Mouse (Mus musculus) lung, embryonic 16.5 days (tissue): ENCODE measurements around the gene Plpp2. TPM values are rescaled to one million over a fixed set of nuclear protein-coding genes. Genes with fewer than 3 reads are reported as not detected.

Source experiments
- ATAC-seq: fragments of 200-750 bp; cut with Nextera tagmentation; 2 replicates; pipeline ENCODE4 v1.8.0; 2017; ENCODE audit warnings: low read depth, mild to moderate bottlenecking, moderate library complexity
- H3K27ac ChIP-seq: fragments of 300-500 bp; sonication (generic); 2 replicates; pipeline ENCODE4 v1.5.1; 2014; ENCODE audit warnings: mild to moderate bottlenecking, control low read depth, low read length
- H3K27me3 ChIP-seq: fragments of 300-500 bp; sonication (generic); 2 replicates; pipeline ENCODE4 v1.6.1; 2014; ENCODE audit warnings: low read depth, low read length, mixed read lengths; ENCODE audit not compliant: control insufficient read depth, insufficient read depth
- H3K36me3 ChIP-seq: fragments of 300-500 bp; sonication (generic); 2 replicates; pipeline ENCODE4 v1.6.1; 2014; ENCODE audit warnings: low read length; ENCODE audit not compliant: control insufficient read depth, insufficient read depth
- H3K4me1 ChIP-seq: fragments of 300-500 bp; sonication (generic); replicated peaks from 2 replicates; pipeline ENCODE4 v1.6.1; 2014; ENCODE audit warnings: low read length, mixed read lengths; ENCODE audit not compliant: control insufficient read depth, insufficient read depth
- H3K4me2 ChIP-seq: fragments of 300-500 bp; sonication (generic); 2 replicates; pipeline ENCODE4 v1.6.1; 2014; ENCODE audit warnings: low read depth, low read length, control low read depth
- H3K4me3 ChIP-seq: fragments of 300-500 bp; sonication (generic); 2 replicates; pipeline ENCODE4 v1.5.1; 2014; ENCODE audit warnings: mild to moderate bottlenecking, low read length, control low read depth
- H3K9ac ChIP-seq: fragments of 300-500 bp; sonication (generic); 2 replicates; pipeline ENCODE4 v1.6.1; 2014; ENCODE audit warnings: low read length, control low read depth
- H3K9me3 ChIP-seq: fragments of 300-500 bp; sonication (generic); 2 replicates; pipeline ENCODE4 v1.6.1; 2016; ENCODE audit warnings: low read length; ENCODE audit not compliant: control insufficient read depth
- WGBS: fragments of 180-500 bp; shearing (Covaris S2); extraction: QIAGEN DNeasy Blood & Tissue Kit; methylation state at CpG from one replicate; pipeline ENCODE4 v1.1.7; 2014; 5-methylcytosine and 5-hydroxymethylcytosine counted together
- polyA plus RNA-seq: library from polyadenylated mRNA; unstranded; fragments of >200 nt; fragmentation: Nextera tagmentation; extraction: Ambion mirVana; gene quantifications from 2 replicates; pipeline ENCODE4 v1.2.1, GENCODE M21; 2015

Plpp2 gene
- polyA plus RNA-seq, 1 experiment from 2014 or later, result 34.4 TPM

GRCm38 (mm10) chr10:79554330-79555237, 21.0 kb upstream of the Plpp2 start, which contains the start of gene Mier2:
TSS of gene Mier2 (minus strand) at chr10:79555199.
- H3K9me3 ChIP-seq, result no peaks in the 10 kb centered on the region
- H3K9ac ChIP-seq, result peak within 1 kb of the TSS; percentile 94
- under 1% methylated on average over 77 of the region's 108 CpGs for WGBS
- H3K4me1 ChIP-seq, result peaks cover 11% of the 10 kb centered on the region
- ATAC-seq, result peak; percentile 88
- H3K27me3 ChIP-seq, result no peaks in the 10 kb centered on the region
- peak within 1 kb of the TSS; percentile 40; the same call in 1 of the 2 replicates for H3K27ac ChIP-seq
- H3K4me3 ChIP-seq, result peak within 1 kb of the TSS; percentile 87
- peak within 1 kb of the TSS; percentile 87 for H3K4me2 ChIP-seq
- H3K36me3 ChIP-seq, result 0 out of 2 replicates have a peak, but pooled peaks cover 3% of the 10 kb centered on the region

- no peak for ATAC-seq
- H3K36me3 ChIP-seq, result peaks cover 11% of the 10 kb centered on the region
- no peak overlapping the region for H3K27ac ChIP-seq
- H3K4me2 ChIP-seq, result peak overlapping the region; percentile 87
- WGBS, result 20% methylated on average over 10 of the region's 10 CpGs
- H3K9ac ChIP-seq, result peak overlapping the region; percentile 94
- no peaks in the 10 kb centered on the region for H3K27me3 ChIP-seq
- no peaks in the 10 kb centered on the region for H3K9me3 ChIP-seq
- H3K4me1 ChIP-seq, result peaks cover 11% of the 10 kb centered on the region
- peak overlapping the region; percentile 87 for H3K4me3 ChIP-seq
These were observed 20.1 kb upstream of the Plpp2 start for GRCm38 (mm10) chr10:79553691-79554090.

GRCm38 (mm10) chr10:79553176-79553575, 19.6 kb upstream of the Plpp2 start:
- Histone ChIP-seq H3K4me3 (peak overlapping the region; percentile 87; the same call in 1 of the 2 replicates), H3K27ac (no peak overlapping the region), H3K9me3 (no peaks in the 10 kb centered on the region), H3K27me3 (no peaks in the 10 kb centered on the region), H3K36me3 (peaks cover 16% of the 10 kb centered on the region), H3K9ac (peak overlapping the region; percentile 94), H3K4me2 (peak overlapping the region; percentile 87), H3K4me1 (peaks cover 11% of the 10 kb centered on the region)
- no peak for ATAC-seq
- 85% methylated on average over 6 of the region's 6 CpGs for WGBS

GRCm38 (mm10) chr10:79552531-79552930, 18.9 kb upstream of the Plpp2 start:
- no peak overlapping the region for H3K4me3 ChIP-seq

DNA sequence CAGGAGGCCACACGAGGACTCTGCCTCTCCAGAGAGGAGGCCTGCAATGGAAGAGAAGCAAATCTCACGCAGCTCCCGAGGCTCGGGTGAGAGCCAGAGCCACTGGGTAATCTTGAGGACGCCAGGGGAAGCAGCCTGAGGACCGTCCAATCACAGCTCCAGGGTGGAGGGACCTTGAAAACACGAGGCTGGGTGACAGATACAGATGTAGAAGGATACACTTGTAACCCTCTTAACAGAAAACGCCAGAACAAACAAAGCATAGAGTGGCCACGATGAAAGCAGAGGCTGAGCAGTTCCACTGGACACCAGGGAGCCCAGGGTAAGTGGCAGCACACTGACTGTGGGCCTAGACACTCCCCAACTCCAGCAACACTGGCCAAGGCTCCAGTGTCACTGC, 16.8 kb upstream of the Plpp2 start:
- Histone ChIP-seq H3K4me1 (peaks cover 11% of the 10 kb centered on the region), H3K9ac (no peak overlapping the region), H3K4me2 (no peak overlapping the region), H3K27ac (no peak overlapping the region), H3K9me3 (no peaks in the 10 kb centered on the region), H3K36me3 (peaks cover 36% of the 10 kb centered on the region), H3K27me3 (no peaks in the 10 kb centered on the region), H3K4me3 (no peak overlapping the region)
- WGBS, result 52% methylated on average over 9 of the region's 9 CpGs
- ATAC-seq, result no peak

More at GRCm38 (mm10) chr10:79552531-79552930, 18.9 kb upstream of the Plpp2 start:
- Histone ChIP-seq H3K4me1 (peaks cover 11% of the 10 kb centered on the region), H3K27me3 (no peaks in the 10 kb centered on the region), H3K27ac (no peak overlapping the region), H3K36me3 (peaks cover 22% of the 10 kb centered on the region), H3K9ac (no peak overlapping the region), H3K9me3 (no peaks in the 10 kb centered on the region), H3K4me2 (no peak overlapping the region)
- 80% methylated on average over 8 of the region's 8 CpGs for WGBS
- ATAC-seq, result no peak

GRCm38 (mm10) chr10:79548971-79549723, 15.6 kb upstream of the Plpp2 start:
- WGBS, result 87% methylated on average over 18 of the region's 18 CpGs
- ATAC-seq, result no peak

GRCm38 (mm10) chr10:79548546-79548945, 14.9 kb upstream of the Plpp2 start:
- no peak for ATAC-seq
- 85% methylated on average over 5 of the region's 5 CpGs for WGBS
- Histone ChIP-seq H3K9ac (no peak overlapping the region), H3K4me1 (peaks cover 7% of the 10 kb centered on the region), H3K36me3 (peaks cover 52% of the 10 kb centered on the region), H3K4me3 (no peak overlapping the region), H3K27me3 (no peaks in the 10 kb centered on the region), H3K9me3 (no peaks in the 10 kb centered on the region), H3K4me2 (no peak overlapping the region), H3K27ac (no peak overlapping the region)

More at GRCm38 (mm10) chr10:79548971-79549723, 15.6 kb upstream of the Plpp2 start:
- H3K4me3 ChIP-seq, result no peak overlapping the region
- no peak overlapping the region for H3K27ac ChIP-seq
- H3K4me1 ChIP-seq, result peaks cover 11% of the 10 kb centered on the region
- H3K9me3 ChIP-seq, result no peaks in the 10 kb centered on the region
- H3K36me3 ChIP-seq, result peaks cover 47% of the 10 kb centered on the region
- H3K9ac ChIP-seq, result no peak overlapping the region
- no peaks in the 10 kb centered on the region for H3K27me3 ChIP-seq
- no peak overlapping the region for H3K4me2 ChIP-seq

GRCm38 (mm10) chr10:79547148-79547675, 13.6 kb upstream of the Plpp2 start:
- ATAC-seq, result no peak
- no peak overlapping the region for H3K4me2 ChIP-seq
- peaks cover under 1% of the 10 kb centered on the region; the same call in 1 of the 2 replicates for H3K4me1 ChIP-seq
- no peak overlapping the region for H3K4me3 ChIP-seq
- H3K27ac ChIP-seq, result no peak overlapping the region
- no peaks in the 10 kb centered on the region for H3K9me3 ChIP-seq
- WGBS, result 69% methylated on average over 5 of the region's 5 CpGs
- peaks cover 56% of the 10 kb centered on the region for H3K36me3 ChIP-seq
- H3K9ac ChIP-seq, result no peak overlapping the region
- H3K27me3 ChIP-seq, result no peaks in the 10 kb centered on the region

DNA sequence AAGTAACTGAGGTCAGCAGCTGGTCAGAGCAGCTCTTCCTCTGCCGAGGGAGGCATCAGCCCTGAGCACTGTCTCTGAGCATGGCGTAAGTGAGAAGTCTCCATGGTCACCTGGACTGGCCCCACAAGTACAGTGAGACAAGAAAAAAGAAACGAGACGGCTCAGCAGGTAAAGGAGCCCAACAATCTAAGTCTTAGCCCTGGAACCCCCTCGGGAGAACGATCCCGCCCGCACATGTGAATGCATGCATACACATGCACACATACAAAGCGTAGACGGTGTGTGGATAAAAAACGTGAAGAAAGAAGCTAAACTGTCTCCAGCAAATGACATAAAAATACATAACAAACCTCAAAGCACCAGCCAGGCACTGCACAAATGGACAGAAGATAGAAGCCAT, 12.9 kb upstream of the Plpp2 start:
- Histone ChIP-seq H3K27me3 (no peaks in the 10 kb centered on the region), H3K27ac (no peak overlapping the region), H3K9me3 (no peaks in the 10 kb centered on the region), H3K4me2 (no peak overlapping the region), H3K4me1 (no peaks in the 10 kb centered on the region), H3K36me3 (peaks cover 61% of the 10 kb centered on the region), H3K9ac (no peak overlapping the region), H3K4me3 (no peak overlapping the region)
- ATAC-seq, result no peak
- 89% methylated on average over 11 of the region's 11 CpGs for WGBS
